Mouse (Mus musculus): ENCODE data around the gene Aktip.

The Aktip gene

DNA sequence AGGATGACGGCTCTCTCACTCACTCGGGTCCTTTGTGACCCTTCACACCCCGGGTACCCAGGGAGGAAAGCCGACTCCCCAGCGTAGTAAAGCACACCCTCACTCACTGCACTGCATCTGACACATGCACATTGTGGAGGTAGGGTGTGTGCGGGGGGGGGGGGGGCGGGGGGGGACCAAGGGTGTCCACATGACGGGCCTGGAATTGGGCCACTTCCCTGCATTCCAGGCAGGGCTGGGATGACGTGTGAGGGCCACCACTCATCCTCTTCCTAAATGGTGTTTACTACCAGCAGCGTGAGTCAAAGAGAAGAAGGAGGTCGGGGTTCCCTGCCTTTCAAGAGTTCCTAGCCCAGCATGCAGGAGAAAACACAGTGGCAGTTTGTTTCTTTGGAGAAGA is 11.6 kb downstream of the Aktip start:
- DNase-seq = no peak

DNA sequence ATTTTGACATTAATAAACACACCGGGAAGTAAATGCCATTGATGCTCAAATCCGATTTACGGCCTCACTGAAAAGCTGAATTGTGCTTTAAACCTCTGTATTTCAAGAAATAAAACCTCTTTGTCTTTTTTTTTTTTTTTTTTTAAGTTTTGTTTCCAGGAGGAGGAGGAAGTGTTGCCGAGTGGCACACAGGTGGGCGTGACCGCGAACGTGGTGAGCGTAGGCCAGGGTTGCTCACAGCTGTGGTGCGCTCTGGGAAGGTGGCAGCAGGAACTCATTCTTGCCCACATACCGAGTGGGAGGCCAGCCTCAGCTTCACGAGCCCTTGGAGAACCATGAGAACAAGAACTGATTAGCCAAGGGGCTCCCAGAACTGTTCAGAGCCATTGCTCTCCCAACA is 13.4 kb downstream of the Aktip start:
- DNase-seq = no peak

DNA sequence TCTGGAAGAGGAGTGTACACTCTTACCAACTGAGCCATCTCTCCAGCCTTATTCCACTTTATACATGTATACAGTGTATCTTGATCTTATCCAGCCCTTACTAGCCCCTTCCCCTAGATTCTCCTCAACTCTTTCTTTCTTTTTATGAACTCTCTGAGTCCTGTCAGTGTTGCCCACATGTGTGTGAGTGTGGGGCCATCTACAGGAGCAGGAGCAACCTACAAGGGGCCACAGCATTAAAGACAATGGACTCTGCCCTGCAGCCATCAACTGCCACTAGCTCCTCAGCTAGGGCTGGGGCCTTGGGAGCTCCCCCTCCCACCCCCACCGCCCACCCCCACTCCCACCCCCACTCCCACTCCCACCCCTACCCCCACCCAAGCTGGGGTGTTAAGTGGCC is 22.1 kb downstream of the Aktip start:
- no peak for DNase-seq

DNA sequence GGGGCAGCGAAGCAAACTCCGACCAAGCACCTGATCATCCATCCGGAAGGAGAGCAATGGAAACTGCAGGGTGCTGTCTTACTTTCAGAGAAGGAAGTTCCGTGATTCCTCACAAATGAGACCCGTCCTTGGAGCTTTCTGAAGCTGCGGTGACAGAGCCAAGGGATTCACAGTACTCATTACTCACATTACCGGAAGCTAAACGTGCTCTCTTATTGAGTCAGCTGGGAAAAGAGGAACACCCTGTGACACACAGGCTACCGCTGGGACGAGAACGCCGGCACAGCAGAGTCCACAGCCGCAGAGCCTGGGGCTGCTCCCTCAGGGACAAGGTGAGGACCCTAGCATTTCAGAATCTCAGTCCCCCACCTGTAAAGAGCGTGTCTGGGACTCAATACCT is 23.6 kb downstream of the Aktip start:
- no peak for DNase-seq

DNA sequence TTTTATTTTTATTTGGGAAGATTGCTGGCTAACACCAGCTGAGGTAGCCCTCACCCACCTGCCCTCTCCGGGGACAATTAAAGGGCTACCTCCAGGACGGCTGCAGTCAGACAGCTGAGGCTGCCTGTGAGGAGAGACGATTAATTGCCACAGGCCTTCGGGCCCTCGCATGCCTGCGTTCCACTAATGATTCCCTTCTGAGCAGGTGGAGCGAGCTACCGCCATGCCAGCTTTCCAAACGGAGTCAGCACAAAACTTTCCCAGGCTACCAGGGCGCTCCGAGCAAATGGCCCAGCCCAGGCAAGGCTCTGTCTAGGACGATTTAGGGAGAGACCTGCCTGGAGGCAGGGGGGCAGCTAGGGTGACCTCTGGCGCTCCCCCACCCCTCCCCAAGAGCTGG is 28.2 kb downstream of the Aktip start:
- no peak for DNase-seq

DNA sequence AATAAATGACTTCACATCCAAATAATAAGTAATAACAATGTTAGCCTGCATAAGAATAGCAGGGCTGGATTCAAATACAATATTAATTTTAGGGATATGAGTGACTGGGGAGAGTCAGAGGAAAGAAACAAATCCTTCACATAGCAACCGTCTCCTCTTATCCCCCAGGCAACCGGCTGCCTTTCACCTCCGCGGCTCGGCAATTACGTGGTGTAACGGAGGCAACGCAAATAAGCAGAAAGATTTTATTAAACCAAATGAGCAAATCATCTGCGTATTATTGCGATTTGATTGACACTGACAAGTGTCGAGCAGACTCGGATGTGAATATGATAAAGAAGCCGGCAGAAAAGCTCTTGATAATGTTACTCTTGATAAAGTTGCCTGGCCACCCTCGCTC is 28.9 kb downstream of the Aktip start:
- no peak for DNase-seq

DNA sequence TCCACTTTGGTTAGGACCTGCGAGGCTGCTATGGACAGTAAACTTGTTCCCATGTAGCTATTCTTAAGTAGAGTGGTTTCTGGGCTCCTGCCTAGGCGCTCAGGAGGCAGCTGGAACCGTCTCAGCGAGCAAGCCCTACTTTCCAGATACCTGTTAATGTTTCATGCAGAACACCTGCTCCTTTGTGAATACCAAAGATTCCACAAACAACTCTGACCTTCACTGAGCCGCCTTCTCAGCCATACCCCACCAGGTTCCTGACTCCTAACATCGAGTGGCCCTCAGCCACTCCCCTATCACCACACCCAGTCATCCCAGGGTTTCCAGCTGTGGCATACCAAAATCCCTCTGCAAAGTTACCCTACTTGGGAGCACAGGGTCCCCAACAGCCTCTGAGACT is 29.6 kb downstream of the Aktip start:
- DNase-seq = no peak

DNA sequence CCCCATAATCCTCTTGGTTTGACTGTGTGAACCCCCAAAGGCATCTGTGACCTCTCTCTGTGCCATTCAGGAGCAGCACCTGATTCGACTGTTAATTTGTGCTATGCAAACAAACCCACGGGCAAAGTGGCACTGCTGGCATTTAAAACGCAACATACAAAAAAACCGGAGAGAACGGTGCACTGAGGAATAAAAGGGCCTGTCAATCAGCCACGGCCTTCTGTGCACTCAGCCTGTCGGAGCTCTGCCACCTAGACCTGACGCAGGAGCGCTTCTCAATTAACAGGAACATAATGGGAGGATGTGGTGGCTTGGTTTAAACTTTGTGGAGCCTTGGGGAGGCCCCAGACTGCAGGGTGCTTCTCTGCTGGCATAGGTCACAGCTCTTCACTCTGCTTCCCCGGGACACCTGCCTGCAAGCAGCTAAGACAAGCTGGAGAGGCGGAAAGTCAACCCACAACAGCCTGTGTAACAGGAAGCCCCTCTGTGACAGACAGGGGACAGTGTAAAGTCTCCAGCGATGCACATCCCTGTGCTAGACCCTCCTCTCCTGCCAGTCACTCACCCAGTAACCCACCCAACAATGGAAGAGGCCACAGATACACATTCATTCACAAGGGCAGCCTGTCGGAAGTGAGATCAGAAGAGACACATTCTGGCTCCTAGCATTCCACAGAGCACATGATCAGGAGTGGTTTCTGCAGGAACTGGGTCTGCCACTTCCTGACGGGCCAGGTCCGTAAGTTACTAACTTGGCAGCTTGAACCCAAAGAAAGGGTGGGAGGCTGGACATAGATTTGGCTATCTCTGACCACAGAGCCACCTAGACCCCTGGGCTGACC is 39.6 kb downstream of the Aktip start:
- no peak for DNase-seq

DNA sequence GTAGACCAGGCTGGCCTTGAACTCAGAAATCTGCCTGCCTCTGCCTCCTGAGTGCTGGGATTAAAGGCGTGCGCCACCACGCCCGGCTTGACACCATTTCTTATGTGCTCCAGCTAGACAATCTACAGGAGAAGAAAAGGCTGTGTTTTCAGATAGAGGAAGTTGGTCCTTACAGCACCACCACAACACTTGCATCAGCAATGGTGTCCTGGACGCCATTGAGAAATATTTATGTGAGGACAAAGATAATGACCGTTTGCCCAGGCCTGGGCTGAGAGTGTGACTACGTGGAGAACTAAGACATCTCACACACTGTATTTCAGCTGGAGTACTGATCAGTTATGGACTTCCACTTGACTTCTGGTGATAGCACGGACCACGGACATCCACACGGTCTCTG is 41.2 kb downstream of the Aktip start:
- DNase-seq = no peak

DNA sequence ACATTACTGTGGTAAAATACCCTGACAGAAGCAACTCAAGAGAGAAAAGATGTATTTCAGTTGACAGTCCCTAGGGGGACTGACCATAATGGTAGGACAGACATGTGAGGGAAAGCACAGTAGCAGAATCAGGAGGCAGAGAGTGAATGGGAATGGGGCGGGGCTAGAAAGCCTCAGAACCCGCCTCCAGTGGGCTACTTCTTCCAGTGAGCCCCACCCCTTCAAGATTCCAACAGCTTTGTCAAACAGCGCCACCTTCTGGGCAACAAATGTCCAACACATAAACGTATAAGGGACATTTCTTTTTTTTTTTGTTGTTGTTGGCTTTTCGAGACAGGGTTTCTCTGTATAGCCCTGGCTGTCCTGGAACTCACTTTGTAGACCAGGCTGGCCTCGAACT is 45.2 kb downstream of the Aktip start:
- no peak for DNase-seq

DNA sequence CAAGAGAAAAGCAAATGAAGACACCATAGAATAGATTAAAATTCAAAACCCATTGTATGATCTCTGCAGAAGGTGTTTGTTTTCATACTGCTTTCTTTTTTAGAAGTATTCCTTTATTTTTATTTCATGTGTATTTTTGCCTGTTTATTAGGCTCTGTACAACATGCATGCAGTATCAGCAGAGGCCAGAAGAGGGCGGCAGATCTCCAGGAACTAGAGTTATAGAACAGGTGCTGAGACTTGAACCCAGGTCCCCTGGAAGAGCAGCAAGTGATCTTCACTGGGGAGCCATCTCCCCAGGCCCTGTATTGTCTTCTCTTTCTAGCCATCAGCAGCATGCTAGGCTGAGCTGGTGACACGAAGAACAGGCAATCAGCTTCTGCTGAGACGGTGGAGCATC is 45.9 kb downstream of the Aktip start:
- DNase-seq = no peak

DNA sequence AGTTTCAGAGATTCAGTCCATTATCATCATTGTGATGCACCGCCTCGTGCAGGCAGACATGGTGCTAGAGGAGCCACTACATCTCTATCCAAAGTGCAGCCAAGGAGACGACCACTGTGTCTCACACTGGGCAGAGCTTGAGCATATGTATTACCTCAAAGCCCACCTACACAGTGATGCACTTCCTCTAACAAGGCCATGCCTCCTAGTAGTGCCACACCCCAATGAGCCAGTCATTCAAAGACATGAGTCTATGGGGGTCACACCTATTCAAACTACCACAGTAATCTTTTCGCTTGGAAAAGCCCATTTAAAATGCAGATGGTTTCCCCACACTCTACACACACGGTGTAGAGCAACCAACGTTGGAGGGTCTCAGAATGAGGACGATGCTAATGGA is 48.2 kb downstream of the Aktip start:
- no peak for DNase-seq

DNA sequence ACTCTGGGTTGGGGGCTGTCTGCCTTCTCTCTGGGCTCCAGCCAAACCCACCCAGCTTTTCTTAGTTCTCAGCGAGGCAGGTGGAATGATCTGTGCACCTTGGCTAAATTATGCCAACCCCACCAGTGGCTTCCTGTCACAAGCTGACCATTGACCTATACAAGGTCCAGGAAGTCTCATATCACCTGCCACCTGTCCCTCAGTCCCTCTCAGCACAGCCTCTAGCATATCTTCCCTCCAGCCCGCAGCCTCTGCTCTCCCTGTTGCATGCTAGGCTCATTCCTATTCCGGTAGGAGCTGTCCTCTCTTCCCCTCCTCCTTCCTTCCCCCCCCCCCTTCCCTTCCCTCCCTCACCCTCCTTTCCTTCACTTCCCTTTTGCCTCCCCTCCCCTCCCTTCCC is 50.5 kb downstream of the Aktip start:
- DNase-seq = no peak

DNA sequence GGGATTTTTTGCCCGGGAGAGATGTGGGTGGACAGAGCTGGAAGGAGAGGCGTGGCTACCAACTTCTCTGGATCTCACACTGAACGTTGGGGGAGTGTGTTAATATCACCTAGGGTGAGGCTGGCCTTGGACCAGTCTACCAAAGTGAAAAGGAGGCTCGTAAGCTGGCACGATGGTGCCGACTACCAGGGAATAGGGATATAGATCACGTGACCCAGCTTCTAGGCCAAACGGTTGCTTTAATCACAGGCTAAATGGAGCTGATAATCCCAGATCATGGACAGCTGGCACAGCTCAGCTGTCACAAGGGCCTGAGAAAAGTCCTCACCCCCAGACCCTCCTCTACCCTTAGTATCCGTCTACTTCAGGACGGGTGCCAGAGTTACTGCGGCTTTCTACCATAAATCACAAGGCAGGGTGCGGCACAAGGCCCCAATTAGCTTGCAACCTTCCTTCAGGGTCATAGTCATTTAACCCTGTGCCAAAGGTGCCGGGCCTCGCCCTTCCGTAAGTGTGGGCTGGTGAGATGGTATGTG is 51.1 kb downstream of the Aktip start:
- no peak for DNase-seq

DNA sequence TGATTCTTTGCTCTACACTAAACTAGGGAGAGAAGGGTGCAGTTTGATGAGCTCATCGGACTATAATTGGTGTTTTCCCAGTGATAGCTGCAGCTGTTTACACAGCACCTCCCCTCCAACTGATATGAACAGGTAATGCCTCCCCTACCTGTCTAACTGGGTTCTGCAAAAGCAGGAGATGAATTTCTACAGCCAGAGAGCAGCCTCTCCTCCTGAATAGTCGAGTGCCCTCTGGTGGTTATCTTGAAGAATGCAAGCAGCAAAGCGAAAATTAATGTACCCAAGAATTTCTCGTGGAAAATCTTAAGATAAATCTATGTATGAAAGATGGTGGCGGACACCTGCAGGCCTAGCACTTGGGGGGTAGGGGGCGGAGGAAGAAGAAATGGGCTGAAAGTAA is 52.1 kb downstream of the Aktip start:
- DNase-seq = peak; percentile 54

DNA sequence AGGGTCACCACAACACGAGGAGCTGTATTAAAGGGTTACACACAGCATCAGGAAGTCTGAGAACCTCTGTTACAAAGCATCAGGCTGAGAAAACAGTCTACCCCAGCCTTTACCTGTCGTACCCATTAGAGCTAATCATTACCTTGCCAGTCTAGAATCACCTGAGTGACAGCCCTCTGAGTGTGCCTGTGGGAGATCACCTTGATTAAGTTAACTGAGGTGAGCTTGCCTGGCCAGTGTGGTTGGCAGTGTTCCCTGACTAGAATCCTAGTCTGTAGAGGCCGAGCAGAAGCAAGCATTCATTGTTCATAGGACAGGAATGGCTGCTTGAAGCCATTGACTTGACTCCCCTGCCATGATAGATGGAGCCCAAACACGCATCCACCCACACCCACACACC is 58.9 kb downstream of the Aktip start:
- DNase-seq = no peak

DNA sequence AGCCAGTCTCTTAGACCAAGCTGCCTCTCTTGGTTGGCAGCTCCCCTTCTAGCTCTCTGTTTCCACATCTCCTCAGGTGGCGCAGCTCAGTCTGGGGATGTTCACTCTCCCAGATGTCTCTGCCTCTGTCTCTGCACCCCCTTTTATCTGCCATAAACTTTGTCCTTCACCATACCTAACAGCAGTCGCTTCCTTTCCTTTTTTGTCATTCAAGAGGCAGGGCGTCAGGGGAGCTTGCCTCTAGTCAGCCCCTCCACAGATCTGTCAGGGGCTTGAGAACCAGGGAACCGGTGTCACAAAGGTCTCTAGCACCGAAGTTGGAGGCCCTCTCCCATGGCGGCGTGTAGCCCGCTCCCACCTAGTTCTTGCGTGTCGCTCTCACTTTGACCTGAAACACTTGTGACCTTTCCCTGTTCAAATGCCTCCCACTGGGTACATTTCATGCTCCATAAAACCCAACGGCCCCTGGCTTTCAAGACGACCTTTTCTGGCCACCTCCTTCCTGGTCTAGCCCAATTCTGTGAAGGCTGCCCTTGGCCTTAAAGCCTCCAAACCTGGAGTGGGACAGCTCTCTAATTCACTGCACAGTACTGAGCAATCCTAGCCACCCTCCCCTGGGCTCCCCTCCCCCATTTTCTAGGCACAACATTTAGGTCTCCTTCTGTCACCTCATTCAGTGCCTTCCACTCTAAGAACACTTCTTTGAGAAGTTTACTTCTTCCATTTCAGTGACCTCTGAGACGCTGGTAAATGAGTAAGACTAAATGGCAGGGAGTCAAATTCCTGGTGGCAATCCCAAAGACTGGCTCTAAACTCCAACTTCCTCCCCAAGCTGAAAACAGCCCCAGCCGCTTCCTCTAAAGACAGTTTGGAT is 64.2 kb downstream of the Aktip start:
- DNase-seq = peak; percentile 49

DNA sequence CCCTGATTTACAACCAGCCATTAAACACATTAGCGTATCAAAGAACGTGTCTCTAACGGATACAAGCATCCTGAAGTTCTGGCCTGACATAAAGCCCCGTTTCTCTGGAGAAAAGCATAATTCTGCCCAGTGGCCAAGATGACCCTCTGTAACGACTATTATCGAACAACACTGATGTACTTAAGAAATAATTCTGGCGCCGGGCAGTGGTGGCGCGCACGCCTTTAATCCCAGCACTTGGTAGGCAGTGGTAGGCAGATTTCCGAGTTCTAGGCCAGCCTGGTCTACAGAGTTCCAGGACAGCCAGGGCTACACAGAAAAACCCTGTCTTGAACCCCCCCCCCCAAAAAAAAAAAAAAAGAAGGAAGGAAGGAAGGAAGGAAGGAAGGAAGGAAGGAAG is 65.1 kb downstream of the Aktip start:
- peak; percentile 61 for DNase-seq

DNA sequence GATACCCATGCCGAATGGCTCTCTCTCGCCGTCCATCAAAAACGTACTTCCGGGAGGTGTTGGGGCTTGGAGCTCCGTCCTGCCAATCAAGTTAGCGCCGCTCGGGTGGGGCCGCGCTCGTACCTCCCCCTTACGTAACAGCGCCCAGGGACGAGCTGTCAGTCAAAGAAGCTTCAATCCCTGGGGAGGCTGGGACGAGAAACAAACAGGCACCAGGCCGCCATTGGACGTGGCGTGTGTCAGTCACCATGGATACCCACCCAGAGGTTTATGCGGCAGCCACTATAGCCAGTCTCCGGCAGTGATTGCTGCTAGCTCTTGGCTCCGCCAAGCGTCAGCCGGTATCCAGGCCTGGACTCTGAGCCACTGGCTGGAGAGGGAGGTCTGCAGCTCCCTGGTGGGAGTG is 65.7 kb downstream of the Aktip start:
- peak; percentile 100 for DNase-seq

DNA sequence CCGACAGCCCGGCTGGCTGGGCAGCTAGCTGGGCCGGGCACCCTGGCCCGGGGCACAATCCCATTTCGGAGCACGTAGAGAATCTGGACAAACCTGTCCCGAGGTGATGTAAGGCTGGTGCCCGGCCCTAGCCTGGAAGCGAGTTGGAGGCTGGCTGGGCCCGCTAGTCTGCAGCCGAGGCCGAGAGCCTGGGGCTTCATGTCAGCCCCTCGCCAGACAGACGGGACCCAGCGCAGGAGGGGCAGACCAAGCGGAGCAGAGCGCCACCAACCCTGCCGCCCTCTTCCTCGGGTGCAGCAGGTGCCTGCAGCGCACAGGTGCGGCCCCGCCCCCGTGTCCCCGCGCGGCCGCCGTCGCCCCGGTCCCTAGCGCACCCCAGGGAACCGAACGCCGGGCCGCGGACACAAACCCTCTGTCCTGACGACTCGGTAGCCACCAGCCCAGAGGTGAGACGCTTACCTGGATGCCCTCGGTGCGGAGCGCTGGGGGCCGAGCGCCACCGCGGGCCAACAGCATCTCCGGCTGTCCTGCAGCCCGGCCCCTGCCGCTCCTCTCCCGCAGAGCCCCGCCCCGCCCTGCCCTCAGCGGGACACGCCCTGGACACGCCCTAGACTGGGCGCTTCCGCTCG is 66.2 kb downstream of the Aktip start:
- no peak for DNase-seq

DNA sequence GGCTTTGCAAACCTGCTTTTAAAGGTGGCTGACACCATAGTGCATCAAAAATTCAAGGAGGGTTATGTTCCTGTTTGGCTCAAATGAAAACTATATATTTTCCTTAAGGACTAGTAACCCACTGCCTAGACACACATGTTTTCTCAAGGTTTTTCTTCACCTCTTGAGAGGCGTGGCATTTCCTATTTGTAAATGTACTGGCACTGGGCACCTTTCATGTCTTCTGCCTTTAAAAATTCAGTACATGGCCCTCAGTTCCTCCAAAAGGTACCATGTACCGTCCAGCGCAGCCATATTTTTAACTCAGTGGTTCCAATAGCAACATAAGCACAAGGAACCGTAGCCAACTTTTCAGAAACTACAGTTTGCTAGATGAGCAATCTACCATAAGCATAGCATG is 67.0 kb downstream of the Aktip start:
- DNase-seq = peak; percentile 33

DNA sequence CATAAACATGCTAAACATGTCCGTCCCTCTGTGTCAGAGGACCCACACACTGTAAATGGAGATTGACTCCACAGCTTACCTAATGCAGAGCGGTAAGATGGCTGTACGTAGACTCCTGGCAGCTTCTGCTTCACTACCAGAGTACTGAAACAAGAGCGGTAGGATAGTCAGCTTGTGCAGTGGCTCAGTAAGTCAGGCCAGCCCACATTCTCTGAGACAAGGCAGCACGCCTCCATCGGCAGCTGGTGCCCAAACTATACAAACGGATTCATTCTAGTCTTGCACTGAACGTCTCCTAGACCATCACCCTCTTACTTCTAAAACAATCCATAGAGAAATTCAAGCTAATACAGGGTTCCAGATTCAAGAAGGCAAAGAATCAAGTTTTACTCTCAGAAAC is 73.0 kb downstream of the Aktip start:
- DNase-seq = no peak

DNA sequence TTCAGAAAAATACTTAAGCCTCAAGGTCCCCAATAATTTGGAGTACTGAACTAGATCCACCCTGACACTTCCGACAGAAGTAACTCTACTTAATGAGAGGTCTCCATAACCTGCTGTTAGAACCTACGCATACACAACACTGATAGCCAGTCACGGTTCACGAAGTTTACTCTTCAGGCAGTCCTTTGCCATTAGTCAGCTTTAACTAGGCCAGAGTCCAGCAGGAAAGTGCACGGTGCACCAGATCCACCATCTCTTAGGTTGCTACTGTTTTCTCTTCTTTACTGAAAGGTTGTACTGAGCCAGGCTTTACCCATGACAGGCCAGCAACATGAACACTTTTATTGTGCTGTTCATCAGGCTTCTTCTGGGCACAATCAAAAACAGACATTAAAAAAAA is 75.5 kb downstream of the Aktip start:
- no peak for DNase-seq

DNA sequence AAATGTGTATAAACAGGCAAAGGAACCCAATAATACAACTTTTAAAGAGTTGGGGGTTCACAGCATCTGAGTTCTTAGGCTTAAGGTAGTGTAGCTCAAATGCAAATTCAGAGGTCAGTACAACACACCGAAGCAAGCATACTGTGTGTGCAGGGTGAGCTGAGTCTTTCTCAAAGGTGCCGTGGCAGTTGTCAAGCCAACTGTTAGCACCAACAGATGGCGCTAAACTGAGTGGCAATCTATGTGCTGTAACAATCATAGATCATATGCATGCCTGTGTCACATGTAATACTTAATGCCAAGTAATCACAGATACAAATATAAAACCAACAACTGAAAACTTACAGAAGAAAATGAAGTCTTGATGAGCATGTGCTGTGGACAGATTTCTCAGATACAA is 81.6 kb downstream of the Aktip start:
- DNase-seq = no peak

Data from cerebellum, adult 9-11 months (tissue).